Mouse (Mus musculus) megakaryocyte, embryonic 14.5 days (primary cell): ENCODE results near the gene Gng8. TPM values are rescaled to one million over a fixed set of nuclear protein-coding genes. Genes with fewer than 3 reads are reported as not detected.

Experiments used
- H3K27me3 ChIP-seq: replicated peaks from 2 replicates; pipeline ENCODE3; 2012; ENCODE audit warnings: inconsistent platforms
- H3K36me3 ChIP-seq: replicated peaks from 2 replicates; pipeline ENCODE3; 2012; ENCODE audit warnings: low read length, inconsistent platforms, mixed read lengths
- H3K4me1 ChIP-seq: 2 replicates; pipeline ENCODE4 v1.6.1; 2012; ENCODE audit warnings: inconsistent platforms
- H3K4me3 ChIP-seq: replicated peaks from 2 replicates; pipeline ENCODE3; 2012; ENCODE audit warnings: moderate library complexity, mild to moderate bottlenecking, inconsistent platforms
- H3K9me3 ChIP-seq: 2 replicates; pipeline ENCODE4 v1.6.1; 2012; ENCODE audit warnings: inconsistent platforms
- FLI1 ChIP-seq: IDR thresholded peaks from 2 replicates; pipeline ENCODE4 v1.6.1; 2012; ENCODE audit warnings: low read length, inconsistent platforms, mixed read lengths
- GATA1 ChIP-seq: IDR thresholded peaks from 3 replicates; pipeline ENCODE4 v1.6.1; 2012; ENCODE audit warnings: mixed read lengths, low read length, inconsistent platforms, borderline replicate concordance
- polyA plus RNA-seq: library from polyadenylated mRNA; stranded (reverse); fragments of >175 nt; gene quantifications from 2 replicates; pipeline ENCODE4 v1.2.3, GENCODE M21; 2012; ENCODE audit warnings: low replicate concordance; ENCODE audit not compliant: insufficient read depth

Gene Gng8
- polyA plus RNA-seq, 1 experiment = not detected

DNA sequence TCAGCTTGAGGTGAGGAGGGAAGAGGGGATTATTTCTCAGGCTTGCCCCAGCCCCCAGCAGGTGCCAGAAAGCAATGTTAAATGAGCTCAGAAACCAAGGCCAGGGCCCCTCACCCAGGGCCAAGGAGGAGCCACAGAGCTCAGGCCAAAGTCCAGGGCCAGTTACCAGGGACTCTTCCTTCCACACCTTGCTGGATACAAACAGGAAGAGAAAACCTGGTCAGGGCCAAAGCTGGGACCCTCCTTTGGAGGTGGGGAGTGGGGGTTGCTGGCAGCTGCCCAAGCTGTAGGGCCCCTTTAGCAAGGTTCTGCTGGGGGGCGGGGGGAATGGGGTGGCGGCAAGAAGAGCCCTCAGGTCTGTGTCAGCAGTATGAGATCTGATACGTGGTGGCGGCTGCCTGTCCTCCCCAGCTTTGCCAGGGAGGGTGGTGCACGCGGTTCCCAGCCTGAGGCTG lies 30.3 kb downstream of the Gng8 start:
- H3K4me3 ChIP-seq = peak overlapping the region; percentile 96
- H3K9me3 ChIP-seq = no peaks in the 10 kb centered on the region
- H3K27me3 ChIP-seq = no peaks in the 10 kb centered on the region
- H3K36me3 ChIP-seq = peaks cover 55% of the 10 kb centered on the region
- TF ChIP-seq GATA1 = no peak
- no peak for TF ChIP-seq FLI1
- peaks cover 61% of the 10 kb centered on the region for H3K4me1 ChIP-seq

DNA sequence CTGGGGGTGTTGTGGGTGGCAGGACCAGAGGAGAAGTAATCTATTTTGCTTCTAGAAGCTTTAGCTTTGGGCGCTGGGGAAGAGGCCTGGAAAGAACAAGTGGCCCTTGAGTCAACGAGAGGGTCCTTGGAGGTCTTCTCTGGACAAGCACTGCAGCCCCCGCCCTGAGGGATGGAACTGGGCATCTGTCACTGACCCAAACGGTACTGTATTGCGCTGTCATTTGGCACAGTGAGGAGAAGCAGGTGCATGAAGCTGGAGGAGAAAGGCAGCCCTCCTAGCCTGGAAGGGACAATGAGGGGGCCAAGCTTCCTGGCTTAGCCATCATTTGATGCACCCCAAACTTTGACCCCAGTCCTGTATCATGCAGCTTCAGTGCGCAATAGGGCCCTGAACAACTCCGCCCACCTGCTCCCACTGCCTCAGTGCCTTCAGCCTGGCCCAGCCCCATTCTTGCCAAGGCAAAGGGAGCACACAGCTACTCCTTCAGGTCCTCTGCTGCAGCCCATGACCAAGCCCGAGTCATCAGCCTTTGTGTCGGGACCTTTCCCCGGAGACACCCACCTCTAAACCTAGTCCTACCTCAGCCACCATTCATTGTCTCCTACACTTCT lies 30.9 kb downstream of the Gng8 start:
- no peaks in the 10 kb centered on the region for H3K27me3 ChIP-seq
- H3K4me3 ChIP-seq = peak overlapping the region; percentile 96
- peaks cover 50% of the 10 kb centered on the region for H3K36me3 ChIP-seq
- H3K9me3 ChIP-seq = no peaks in the 10 kb centered on the region
- TF ChIP-seq FLI1 (no peak), GATA1 (no peak)
- peaks cover 57% of the 10 kb centered on the region for H3K4me1 ChIP-seq

DNA sequence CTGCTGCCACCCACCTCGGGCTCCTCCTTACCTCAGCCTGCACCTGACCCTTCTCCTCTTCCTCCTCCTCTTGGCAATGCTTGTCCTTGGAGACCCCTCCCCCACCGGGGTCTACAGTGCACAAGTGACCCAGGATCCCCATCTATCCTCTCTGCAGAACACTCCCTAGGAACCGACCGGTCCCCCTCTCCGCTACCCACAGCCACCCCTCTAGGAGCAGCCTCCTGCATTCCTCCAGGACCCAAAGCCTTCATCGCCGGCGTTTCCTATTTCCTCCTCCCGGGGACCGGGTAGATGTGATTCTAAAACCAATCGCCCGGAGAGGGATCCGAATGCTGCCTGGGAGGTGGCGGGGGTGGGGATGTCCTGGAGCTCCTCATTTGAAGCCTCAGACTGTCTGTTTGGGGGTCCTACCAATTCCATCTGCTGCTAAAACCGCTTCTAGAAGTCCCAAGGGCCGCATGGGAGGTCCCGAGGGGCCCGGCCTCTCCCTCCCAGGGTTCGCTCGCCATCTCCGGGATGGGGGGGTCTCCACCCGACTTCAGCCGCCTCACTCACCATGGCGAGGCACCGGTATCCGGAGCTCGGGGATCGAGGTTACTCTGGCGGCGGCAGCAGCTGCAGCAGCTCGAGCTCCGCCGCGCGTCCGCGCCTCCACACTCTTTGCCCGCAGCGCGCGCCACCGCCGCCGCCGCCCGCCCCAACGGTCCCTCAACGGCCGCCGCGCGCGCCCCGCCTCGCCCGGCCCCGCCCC lies 31.9 kb downstream of the Gng8 start:
- Histone ChIP-seq H3K36me3 (peaks cover 40% of the 10 kb centered on the region), H3K9me3 (no peaks in the 10 kb centered on the region), H3K4me3 (peak overlapping the region; percentile 96), H3K27me3 (no peaks in the 10 kb centered on the region), H3K4me1 (peaks cover 57% of the 10 kb centered on the region)
- no peak for TF ChIP-seq GATA1
- TF ChIP-seq FLI1 = no peak

DNA sequence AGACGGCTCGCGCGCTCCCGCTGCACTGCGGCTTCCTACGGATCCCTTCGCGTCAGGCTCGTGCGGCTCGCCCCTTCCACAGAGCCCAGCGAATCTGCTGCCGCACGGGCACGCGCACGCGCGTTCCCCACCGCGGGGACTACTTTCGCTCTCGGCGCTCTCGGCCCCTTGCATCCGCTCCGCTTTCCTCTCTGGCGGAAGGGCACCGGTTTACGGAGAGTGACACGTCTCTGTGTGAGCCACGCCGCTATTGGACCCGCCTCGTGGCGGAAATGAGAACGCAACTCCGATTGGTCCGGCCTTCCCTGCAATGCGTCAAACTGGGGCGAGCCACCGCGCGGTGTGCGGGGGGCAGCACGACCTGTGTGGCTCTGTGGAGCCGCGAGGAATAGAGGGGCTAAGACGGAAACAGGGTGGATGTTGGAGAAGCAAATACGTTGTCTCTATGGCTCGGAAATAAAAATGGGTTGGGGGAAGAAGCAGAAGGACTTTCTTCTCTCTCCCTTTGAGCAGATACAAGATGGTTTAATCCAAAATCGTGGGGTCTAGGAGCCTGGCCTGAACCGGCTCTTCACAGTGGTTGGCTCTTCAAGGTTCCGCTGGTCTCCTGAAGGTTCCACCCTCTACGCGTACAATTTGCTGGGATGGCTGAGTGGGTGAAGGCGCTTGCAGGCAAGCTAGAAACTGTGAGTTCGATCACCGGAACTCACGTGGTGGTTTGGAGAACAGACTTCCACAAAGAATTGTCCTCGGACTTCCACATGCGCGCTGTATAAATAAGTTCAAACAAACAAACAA lies 32.6 kb downstream of the Gng8 start, which contains the start of gene Calm3:
Gene Calm3, minus strand, starts transcription at position 78 of the 798 bp plus-strand sequence.
- H3K36me3 ChIP-seq = peaks cover 32% of the 10 kb centered on the region
- H3K27me3 ChIP-seq = no peaks in the 10 kb centered on the region
- TF ChIP-seq GATA1 = no peak
- peak; percentile 77; the same call in 1 of the 2 replicates for TF ChIP-seq FLI1
- no peaks in the 10 kb centered on the region for H3K9me3 ChIP-seq
- peak within 1 kb of the TSS; percentile 96 for H3K4me3 ChIP-seq
- peaks cover 51% of the 10 kb centered on the region for H3K4me1 ChIP-seq

DNA sequence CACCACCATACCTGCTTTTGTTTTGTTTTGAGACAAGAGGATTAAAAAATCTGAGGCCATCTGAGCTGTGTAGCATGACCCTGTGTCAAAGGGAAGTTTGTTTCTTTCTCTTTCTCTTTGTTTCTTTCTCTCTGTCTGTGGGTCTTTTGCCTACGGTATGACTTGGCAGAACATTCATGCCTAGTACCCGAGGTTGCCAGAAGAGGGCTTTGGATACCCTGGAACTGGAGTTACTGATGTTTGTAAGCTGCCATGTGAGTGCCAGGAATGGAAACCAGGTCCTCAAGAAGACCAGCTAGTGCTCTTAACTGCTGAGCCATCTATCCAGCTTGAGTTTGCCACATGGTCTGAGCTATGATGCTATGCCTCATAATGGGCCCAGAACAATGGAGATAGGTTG lies 36.8 kb downstream of the Gng8 start:
- H3K4me1 ChIP-seq = peaks cover 23% of the 10 kb centered on the region
- TF ChIP-seq GATA1 = no peak
- no peak for TF ChIP-seq FLI1
- H3K4me3 ChIP-seq = no peak overlapping the region
- no peaks in the 10 kb centered on the region for H3K9me3 ChIP-seq
- no peaks in the 10 kb centered on the region for H3K27me3 ChIP-seq
- no peaks in the 10 kb centered on the region for H3K36me3 ChIP-seq

DNA sequence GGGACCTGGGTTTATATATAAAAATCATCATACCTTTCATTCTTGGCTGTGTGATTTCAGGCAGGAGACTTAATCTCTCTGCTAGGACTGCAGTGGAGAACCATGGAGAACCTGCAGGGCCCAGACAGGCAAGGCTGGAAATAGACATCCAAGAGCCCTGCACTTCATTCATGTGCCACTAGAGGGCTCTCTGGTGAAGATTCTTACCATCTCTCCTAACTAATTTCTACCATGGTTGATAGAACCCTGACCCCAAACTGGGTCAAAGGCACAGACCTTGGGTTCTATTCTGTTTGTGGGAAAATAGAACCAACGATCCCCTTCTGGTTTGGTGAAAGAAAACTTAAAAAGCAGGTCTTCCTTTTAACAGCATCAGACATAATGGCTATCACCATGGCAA lies 39.3 kb downstream of the Gng8 start:
- Histone ChIP-seq H3K4me1 (peaks cover 18% of the 10 kb centered on the region), H3K27me3 (peaks cover 6% of the 10 kb centered on the region), H3K4me3 (no peak overlapping the region), H3K9me3 (no peaks in the 10 kb centered on the region), H3K36me3 (no peaks in the 10 kb centered on the region)
- no peak for TF ChIP-seq GATA1
- no peak for TF ChIP-seq FLI1

DNA sequence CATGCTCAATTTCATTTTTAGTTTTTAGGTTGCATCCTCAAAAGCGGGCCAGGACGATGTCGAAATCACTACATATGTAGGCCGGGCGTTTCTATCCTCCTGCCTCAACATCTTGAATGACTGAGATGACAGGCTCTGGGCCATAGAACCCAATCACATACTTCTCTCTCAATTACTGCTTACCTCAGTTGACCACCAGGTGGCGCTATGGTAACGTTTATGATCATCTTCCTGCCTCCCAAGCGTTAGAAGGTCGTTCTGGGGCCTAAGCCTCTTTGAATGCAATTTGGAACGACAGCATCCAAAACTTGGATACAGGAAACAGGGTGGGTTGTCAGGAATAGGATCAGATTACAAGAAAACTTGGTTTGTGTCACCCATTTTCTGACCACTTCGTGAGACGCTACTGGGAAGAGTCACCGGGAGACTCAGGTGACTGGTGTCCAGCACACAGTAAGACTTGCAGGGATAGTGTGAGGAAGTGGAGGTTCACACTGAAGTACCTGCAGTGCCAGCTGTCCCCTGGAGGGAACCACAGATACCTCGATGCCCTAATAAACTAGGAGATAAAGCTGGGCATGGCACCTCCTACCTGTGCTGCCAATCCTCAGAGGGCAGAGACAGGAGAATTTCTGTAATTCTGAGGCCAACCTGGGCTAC lies 40.5 kb downstream of the Gng8 start:
- Histone ChIP-seq H3K4me3 (no peak overlapping the region), H3K4me1 (peaks cover 18% of the 10 kb centered on the region), H3K9me3 (peaks cover under 1% of the 10 kb centered on the region; the same call in 1 of the 2 replicates), H3K27me3 (peaks cover 10% of the 10 kb centered on the region), H3K36me3 (no peaks in the 10 kb centered on the region)
- TF ChIP-seq GATA1 = no peak
- TF ChIP-seq FLI1 = no peak

DNA sequence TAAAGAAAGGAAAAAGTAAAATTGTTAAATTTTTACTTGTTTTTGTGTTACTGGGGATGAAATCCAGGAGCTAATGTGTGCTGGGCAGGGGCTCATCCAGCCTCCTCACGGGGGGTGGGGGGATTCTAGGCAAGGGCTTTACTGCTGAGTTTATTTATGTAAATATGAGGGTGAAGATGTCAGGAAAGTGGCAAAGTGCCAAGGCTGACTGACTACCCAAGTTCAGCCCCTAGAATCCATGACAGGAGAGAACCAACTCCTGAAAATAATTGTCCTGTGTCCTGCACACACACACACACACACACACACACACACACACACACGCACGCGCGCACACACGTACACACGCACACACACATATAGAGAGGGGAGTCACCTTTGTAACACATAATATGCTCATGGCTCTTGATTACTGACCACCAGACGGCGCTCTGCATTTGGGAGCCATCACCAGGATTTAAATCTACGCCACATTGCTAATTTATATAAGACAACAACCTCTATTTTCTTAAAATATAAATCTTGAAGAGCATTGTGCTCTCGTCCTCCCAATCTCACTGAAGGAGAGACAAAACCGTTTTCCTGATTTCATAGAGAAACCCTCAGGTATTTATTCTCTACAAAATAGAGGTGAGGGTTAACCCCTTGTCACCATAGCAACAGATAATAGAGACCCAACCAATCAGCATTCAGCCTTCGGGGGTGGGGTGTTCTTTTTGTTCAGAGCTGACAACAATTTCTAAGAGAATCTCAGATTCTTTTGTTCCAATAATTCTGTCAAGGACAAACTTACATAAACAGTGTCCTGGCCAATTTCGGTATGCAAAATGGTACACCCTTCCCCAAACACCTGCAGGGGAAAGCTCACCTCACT lies 41.4 kb downstream of the Gng8 start:
- no peak overlapping the region for H3K4me3 ChIP-seq
- H3K27me3 ChIP-seq = peaks cover 13% of the 10 kb centered on the region
- no peaks in the 10 kb centered on the region for H3K36me3 ChIP-seq
- peaks cover 15% of the 10 kb centered on the region for H3K4me1 ChIP-seq
- TF ChIP-seq GATA1 = no peak
- no peak for TF ChIP-seq FLI1
- H3K9me3 ChIP-seq = peaks cover 3% of the 10 kb centered on the region; the same call in 1 of the 2 replicates

DNA sequence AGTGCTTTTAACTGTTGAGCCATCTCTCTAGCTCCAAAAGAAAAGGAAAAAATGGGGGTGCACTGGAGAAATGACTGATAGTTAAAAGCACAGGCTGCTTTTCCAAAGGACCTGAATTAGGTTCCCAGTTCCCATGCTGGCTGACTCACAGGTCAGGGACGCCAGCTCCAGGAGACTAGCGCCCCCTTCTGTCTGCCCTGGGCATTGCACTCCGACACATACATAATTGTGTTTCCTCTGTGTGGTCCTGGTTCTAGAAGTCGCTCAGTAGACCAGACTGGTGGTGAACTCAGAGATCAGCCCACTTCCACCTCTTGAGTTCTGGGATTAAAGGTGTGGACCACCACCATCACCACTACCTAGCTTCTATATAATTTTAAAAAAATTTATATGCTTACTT lies 45.7 kb downstream of the Gng8 start:
- Histone ChIP-seq H3K36me3 (no peaks in the 10 kb centered on the region), H3K27me3 (peaks cover 38% of the 10 kb centered on the region), H3K4me3 (no peak overlapping the region), H3K4me1 (peaks cover 9% of the 10 kb centered on the region), H3K9me3 (peaks cover 3% of the 10 kb centered on the region; the same call in 1 of the 2 replicates)
- TF ChIP-seq GATA1 = no peak
- TF ChIP-seq FLI1 = no peak
